Mouse (Mus musculus) retina, postnatal 1 day (tissue): ENCODE measurements at regions not wholly inside any gene's neighbourhood (a gene's known extent, or its start where the extent isn't known, plus 50 kb on each side); places are given as distances from the start of the nearest gene placed in this dataset.

Experiments
- DNase-seq: peaks from one replicate; pipeline ENCODE4 v3.0.0-alpha.2; 2012

GRCm38 (mm10) chr1:62872771-62873170 lies 169.7 kb downstream of the Nrp2 start:
- no peak for DNase-seq

GRCm38 (mm10) chr1:62875631-62876030 lies 172.5 kb downstream of the Nrp2 start:
- DNase-seq = no peak

GRCm38 (mm10) chr1:62876685-62877084 lies 173.6 kb downstream of the Nrp2 start:
- no peak for DNase-seq

GRCm38 (mm10) chr1:62880882-62881291 lies 177.8 kb downstream of the Nrp2 start:
- peak; percentile 66 for DNase-seq

GRCm38 (mm10) chr1:62881477-62881876 lies 178.4 kb downstream of the Nrp2 start:
- DNase-seq = no peak

GRCm38 (mm10) chr1:62882028-62882427 lies 178.9 kb downstream of the Nrp2 start:
- DNase-seq = no peak

GRCm38 (mm10) chr1:62884876-62885480 lies 181.9 kb downstream of the Nrp2 start:
- DNase-seq = no peak

- DNase-seq = no peak
Measured at GRCm38 (mm10) chr1:62887585-62888483, 184.7 kb downstream of the Nrp2 start.

- DNase-seq = peak; percentile 55
Measured at GRCm38 (mm10) chr1:62901375-62901774, 198.3 kb downstream of the Nrp2 start.

- no peak for DNase-seq
Measured at GRCm38 (mm10) chr1:62901871-62902270, 198.8 kb downstream of the Nrp2 start.

- peak; percentile 35 for DNase-seq
Measured at GRCm38 (mm10) chr1:62902931-62903453, 199.9 kb downstream of the Nrp2 start.

- DNase-seq = peak; percentile 37
Measured at GRCm38 (mm10) chr1:62905739-62906138, 202.7 kb downstream of the Nrp2 start.

- DNase-seq = no peak
Measured at GRCm38 (mm10) chr1:62907243-62907642, 204.2 kb downstream of the Nrp2 start.
